Mouse (Mus musculus): ENCODE measurements around the gene Alg13. TPM values are rescaled to one million over a fixed set of nuclear protein-coding genes. Genes with fewer than 3 reads are reported as not detected.
A peak's percentile ranks its signal among the peaks of the same experiment; 100 is the strongest.

Alg13 gene
- polyA plus RNA-seq (2014; fragmentation: Nextera tagmentation; extraction: Ambion mirVana): 11.0 and 17.5 TPM in 2 replicates

GRCm38 (mm10) chrX:144317548-144318163, at the start of gene Alg13:
Alg13 (plus strand) TSS chrX:144317804.
- Histone ChIP-seq H3K27ac (ENCODE audit: low read depth, low read length) (peak within 1 kb of the TSS; percentile 16; the same call in 1 of the 2 replicates), H3K9ac (replicated peaks; ENCODE audit: low read depth, low read length) (peak within 1 kb of the TSS; percentile 55), H3K27me3 (ENCODE audit: control insufficient read depth, insufficient read depth, low read length) (no peaks in the 10 kb centered on the region), H3K4me3 (ENCODE audit: low read depth, low read length) (peak within 1 kb of the TSS; percentile 46), H3K36me3 (ENCODE audit: control insufficient read depth, insufficient read depth, low read length) (no peaks in the 10 kb centered on the region), H3K4me2 (ENCODE audit: low read depth, low read length) (peak within 1 kb of the TSS; percentile 72), H3K9me3 (ENCODE audit: control insufficient read depth, low read length) (no peaks in the 10 kb centered on the region), H3K4me1 (ENCODE audit: control insufficient read depth, insufficient read depth, low read length) (no peaks in the 10 kb centered on the region)
- peak; percentile 97 for ATAC-seq (ENCODE audit: low read depth)
- WGBS: 16% methylated on average over 44 of the region's 47 CpGs

GRCm38 (mm10) chrX:144268606-144269005, 49.0 kb upstream of the Alg13 start:
- H3K27me3 ChIP-seq (ENCODE audit: control insufficient read depth, insufficient read depth, low read length): no peaks in the 10 kb centered on the region
- no peak overlapping the region for H3K4me3 ChIP-seq (ENCODE audit: low read depth, low read length)
- no peak overlapping the region for H3K9ac ChIP-seq (replicated peaks; ENCODE audit: low read depth, low read length)
- H3K4me1 ChIP-seq (ENCODE audit: control insufficient read depth, insufficient read depth, low read length): no peaks in the 10 kb centered on the region
- no peak overlapping the region for H3K4me2 ChIP-seq (ENCODE audit: low read depth, low read length)
- no peaks in the 10 kb centered on the region for H3K9me3 ChIP-seq (ENCODE audit: control insufficient read depth, low read length)
- 67% methylated on average over 1 of the region's 1 CpGs for WGBS
- H3K36me3 ChIP-seq (ENCODE audit: control insufficient read depth, insufficient read depth, low read length): no peaks in the 10 kb centered on the region
- no peak overlapping the region for H3K27ac ChIP-seq (ENCODE audit: low read depth, low read length)
- ATAC-seq (ENCODE audit: low read depth): no peak

GRCm38 (mm10) chrX:144301476-144301875, 16.1 kb upstream of the Alg13 start:
- WGBS: 59% methylated on average over 2 of the region's 2 CpGs

GRCm38 (mm10) chrX:144305659-144306058, 11.9 kb upstream of the Alg13 start:
- H3K9ac ChIP-seq (replicated peaks; ENCODE audit: low read depth, low read length): no peak overlapping the region
- no peaks in the 10 kb centered on the region for H3K9me3 ChIP-seq (ENCODE audit: control insufficient read depth, low read length)
- 94% methylated on average over 2 of the region's 2 CpGs for WGBS
- H3K4me3 ChIP-seq (ENCODE audit: low read depth, low read length): no peak overlapping the region
- no peaks in the 10 kb centered on the region for H3K27me3 ChIP-seq (ENCODE audit: control insufficient read depth, insufficient read depth, low read length)
- no peaks in the 10 kb centered on the region for H3K4me1 ChIP-seq (ENCODE audit: control insufficient read depth, insufficient read depth, low read length)
- H3K27ac ChIP-seq (ENCODE audit: low read depth, low read length): no peak overlapping the region
- no peak for ATAC-seq (ENCODE audit: low read depth)
- no peak overlapping the region for H3K4me2 ChIP-seq (ENCODE audit: low read depth, low read length)
- H3K36me3 ChIP-seq (ENCODE audit: control insufficient read depth, insufficient read depth, low read length): no peaks in the 10 kb centered on the region

More at GRCm38 (mm10) chrX:144301476-144301875, 16.1 kb upstream of the Alg13 start:
- Histone ChIP-seq H3K9me3 (ENCODE audit: control insufficient read depth, low read length) (no peaks in the 10 kb centered on the region), H3K27me3 (ENCODE audit: control insufficient read depth, insufficient read depth, low read length) (no peaks in the 10 kb centered on the region), H3K9ac (replicated peaks; ENCODE audit: low read depth, low read length) (no peak overlapping the region), H3K4me1 (ENCODE audit: control insufficient read depth, insufficient read depth, low read length) (no peaks in the 10 kb centered on the region), H3K4me2 (ENCODE audit: low read depth, low read length) (no peak overlapping the region), H3K36me3 (ENCODE audit: control insufficient read depth, insufficient read depth, low read length) (no peaks in the 10 kb centered on the region), H3K4me3 (ENCODE audit: low read depth, low read length) (no peak overlapping the region), H3K27ac (ENCODE audit: low read depth, low read length) (no peak overlapping the region)
- peak; percentile 49; the same call in 1 of the 2 replicates for ATAC-seq (ENCODE audit: low read depth)

GRCm38 (mm10) chrX:144314041-144314440, 3.6 kb upstream of the Alg13 start:
- WGBS: 74% methylated on average over 2 of the region's 2 CpGs
- Histone ChIP-seq H3K9ac (replicated peaks; ENCODE audit: low read depth, low read length) (no peak overlapping the region), H3K27me3 (ENCODE audit: control insufficient read depth, insufficient read depth, low read length) (no peaks in the 10 kb centered on the region), H3K4me2 (ENCODE audit: low read depth, low read length) (no peak overlapping the region), H3K4me3 (ENCODE audit: low read depth, low read length) (no peak overlapping the region), H3K4me1 (ENCODE audit: control insufficient read depth, insufficient read depth, low read length) (no peaks in the 10 kb centered on the region), H3K36me3 (ENCODE audit: control insufficient read depth, insufficient read depth, low read length) (no peaks in the 10 kb centered on the region), H3K9me3 (ENCODE audit: control insufficient read depth, low read length) (no peaks in the 10 kb centered on the region), H3K27ac (ENCODE audit: low read depth, low read length) (no peak overlapping the region)
- ATAC-seq (ENCODE audit: low read depth): no peak

- Histone ChIP-seq H3K27ac (ENCODE audit: low read depth, low read length) (no peak overlapping the region), H3K36me3 (ENCODE audit: control insufficient read depth, insufficient read depth, low read length) (no peaks in the 10 kb centered on the region), H3K4me1 (ENCODE audit: control insufficient read depth, insufficient read depth, low read length) (no peaks in the 10 kb centered on the region), H3K4me3 (ENCODE audit: low read depth, low read length) (no peak overlapping the region), H3K9me3 (ENCODE audit: control insufficient read depth, low read length) (no peaks in the 10 kb centered on the region), H3K27me3 (ENCODE audit: control insufficient read depth, insufficient read depth, low read length) (no peaks in the 10 kb centered on the region), H3K9ac (replicated peaks; ENCODE audit: low read depth, low read length) (no peak overlapping the region), H3K4me2 (ENCODE audit: low read depth, low read length) (no peak overlapping the region)
- no peak for ATAC-seq (ENCODE audit: low read depth)
- 33% methylated on average over 5 of the region's 5 CpGs for WGBS
Measured at GRCm38 (mm10) chrX:144315028-144315427, 2.6 kb upstream of the Alg13 start.

GRCm38 (mm10) chrX:144316004-144316403, 1.6 kb upstream of the Alg13 start:
- no peaks in the 10 kb centered on the region for H3K27me3 ChIP-seq (ENCODE audit: control insufficient read depth, insufficient read depth, low read length)
- H3K9ac ChIP-seq (replicated peaks; ENCODE audit: low read depth, low read length): no peak overlapping the region
- WGBS: 82% methylated on average over 5 of the region's 5 CpGs
- H3K36me3 ChIP-seq (ENCODE audit: control insufficient read depth, insufficient read depth, low read length): no peaks in the 10 kb centered on the region
- H3K4me3 ChIP-seq (ENCODE audit: low read depth, low read length): no peak overlapping the region
- no peaks in the 10 kb centered on the region for H3K9me3 ChIP-seq (ENCODE audit: control insufficient read depth, low read length)
- no peak overlapping the region for H3K27ac ChIP-seq (ENCODE audit: low read depth, low read length)
- H3K4me2 ChIP-seq (ENCODE audit: low read depth, low read length): no peak overlapping the region
- no peak for ATAC-seq (ENCODE audit: low read depth)
- H3K4me1 ChIP-seq (ENCODE audit: control insufficient read depth, insufficient read depth, low read length): no peaks in the 10 kb centered on the region

- Histone ChIP-seq H3K4me2 (ENCODE audit: low read depth, low read length) (peak overlapping the region; percentile 72), H3K36me3 (ENCODE audit: control insufficient read depth, insufficient read depth, low read length) (no peaks in the 10 kb centered on the region), H3K4me1 (ENCODE audit: control insufficient read depth, insufficient read depth, low read length) (no peaks in the 10 kb centered on the region), H3K9ac (replicated peaks; ENCODE audit: low read depth, low read length) (peak overlapping the region; percentile 55), H3K27ac (ENCODE audit: low read depth, low read length) (peak overlapping the region; percentile 16; the same call in 1 of the 2 replicates), H3K9me3 (ENCODE audit: control insufficient read depth, low read length) (no peaks in the 10 kb centered on the region), H3K4me3 (ENCODE audit: low read depth, low read length) (peak overlapping the region; percentile 46), H3K27me3 (ENCODE audit: control insufficient read depth, insufficient read depth, low read length) (no peaks in the 10 kb centered on the region)
- peak; percentile 89 for ATAC-seq (ENCODE audit: low read depth)
- 15% methylated on average over 28 of the region's 53 CpGs for WGBS
Measured at GRCm38 (mm10) chrX:144318164-144318979, 768 bp downstream of the Alg13 start.

- H3K4me1 ChIP-seq (ENCODE audit: control insufficient read depth, insufficient read depth, low read length): no peaks in the 10 kb centered on the region
- no peaks in the 10 kb centered on the region for H3K9me3 ChIP-seq (ENCODE audit: control insufficient read depth, low read length)
- peak overlapping the region; percentile 72; the same call in 1 of the 2 replicates for H3K4me2 ChIP-seq (ENCODE audit: low read depth, low read length)
- H3K27ac ChIP-seq (ENCODE audit: low read depth, low read length): no peak overlapping the region
- H3K36me3 ChIP-seq (ENCODE audit: control insufficient read depth, insufficient read depth, low read length): no peaks in the 10 kb centered on the region
- WGBS: 33% methylated on average over 6 of the region's 9 CpGs
- H3K27me3 ChIP-seq (ENCODE audit: control insufficient read depth, insufficient read depth, low read length): no peaks in the 10 kb centered on the region
- H3K9ac ChIP-seq (replicated peaks; ENCODE audit: low read depth, low read length): no peak overlapping the region
- ATAC-seq (ENCODE audit: low read depth): no peak
- H3K4me3 ChIP-seq (ENCODE audit: low read depth, low read length): no peak overlapping the region
Measured at GRCm38 (mm10) chrX:144319366-144319765, 1.8 kb downstream of the Alg13 start.

Data from neural tube, embryonic 14.5 days (tissue).